Mouse (Mus musculus) liver, embryonic 13.5 days (tissue): ENCODE measurements around the gene Syt15. TPM values are rescaled to one million over a fixed set of nuclear protein-coding genes. Genes with fewer than 3 reads are reported as not detected.
A peak's percentile ranks its signal among the peaks of the same experiment; 100 is the strongest.

Source experiments
- ATAC-seq: fragments of 200-750 bp; cut with Nextera tagmentation; 2 replicates; pipeline ENCODE4 v1.8.0; 2017; ENCODE audit warnings: low read depth, mild to moderate bottlenecking, moderate number of reproducible peaks, moderate library complexity
- DNase-seq: peaks from one replicate; pipeline ENCODE4 v3.0.0; 2022
- H3K27ac ChIP-seq: fragments of 300-500 bp; sonication (generic); 2 replicates; pipeline ENCODE4 v1.5.1; 2015; ENCODE audit warnings: moderate library complexity, mild to moderate bottlenecking, inconsistent platforms
- H3K27me3 ChIP-seq: fragments of 300-500 bp; sonication (generic); 2 replicates; pipeline ENCODE4 v1.6.1; 2015; ENCODE audit warnings: mild to moderate bottlenecking, inconsistent platforms
- H3K36me3 ChIP-seq: fragments of 300-500 bp; sonication (generic); 2 replicates; pipeline ENCODE4 v1.6.1; 2015; ENCODE audit warnings: mild to moderate bottlenecking, inconsistent platforms
- H3K4me1 ChIP-seq: fragments of 300-500 bp; sonication (generic); replicated peaks from 2 replicates; pipeline ENCODE4 v1.6.1; 2015; ENCODE audit warnings: inconsistent platforms
- H3K4me2 ChIP-seq: fragments of 300-500 bp; sonication (generic); 2 replicates; pipeline ENCODE4 v1.6.1; 2015; ENCODE audit warnings: inconsistent platforms, mild to moderate bottlenecking, moderate library complexity
- H3K4me3 ChIP-seq: fragments of 300-500 bp; sonication (generic); replicated peaks from 2 replicates; pipeline ENCODE4 v1.5.1; 2015; ENCODE audit warnings: mild to moderate bottlenecking, inconsistent platforms
- H3K9ac ChIP-seq: fragments of 300-500 bp; sonication (generic); 2 replicates; pipeline ENCODE4 v1.6.1; 2015; ENCODE audit warnings: mild to moderate bottlenecking, inconsistent platforms
- H3K9me3 ChIP-seq: fragments of 300-500 bp; sonication (generic); replicated peaks from 2 replicates; pipeline ENCODE4 v1.6.1; 2016; ENCODE audit warnings: inconsistent platforms
- WGBS: fragments of 180-500 bp; shearing (Covaris S2); methylation state at CpG from one replicate; pipeline ENCODE4 v1.1.7; 2015; ENCODE audit not compliant: insufficient replicate concordance; 5-methylcytosine and 5-hydroxymethylcytosine counted together
- polyA plus RNA-seq: library from polyadenylated mRNA; unstranded; fragments of >200 nt; fragmentation: Nextera tagmentation; extraction: Ambion mirVana; gene quantifications from 2 replicates; pipeline ENCODE4 v1.2.1, GENCODE M21; 2015

The Syt15 gene
- polyA plus RNA-seq, 1 experiment from 2014 or later = 0.39 TPM

- H3K9ac ChIP-seq = no peak overlapping the region
- no peak for DNase-seq
- 0 out of 2 replicates have a peak, but pooled peaks cover 5% of the 10 kb centered on the region for H3K36me3 ChIP-seq
- WGBS = 73% methylated on average over 12 of the region's 12 CpGs
- no peak overlapping the region for H3K4me2 ChIP-seq
- no peak overlapping the region for H3K27ac ChIP-seq
- H3K9me3 ChIP-seq = no peaks in the 10 kb centered on the region
- no peaks in the 10 kb centered on the region for H3K4me1 ChIP-seq
- H3K4me3 ChIP-seq = no peak overlapping the region
- ATAC-seq = no peak
- H3K27me3 ChIP-seq = no peaks in the 10 kb centered on the region
Measured at GRCm38 (mm10) chr14:34227981-34228380, 8.6 kb downstream of the Syt15 start.

- WGBS = 65% methylated on average over 10 of the region's 10 CpGs
- H3K27ac ChIP-seq = no peak overlapping the region
Measured at GRCm38 (mm10) chr14:34228830-34229506, 9.6 kb downstream of the Syt15 start.

GRCm38 (mm10) chr14:34232340-34232739 lies 12.9 kb downstream of the Syt15 start:
- no peak overlapping the region for H3K4me2 ChIP-seq
- WGBS = 73% methylated on average over 7 of the region's 7 CpGs
- H3K9ac ChIP-seq = no peak overlapping the region
- ATAC-seq (no peak), DNase-seq (no peak)
- H3K9me3 ChIP-seq = no peaks in the 10 kb centered on the region
- no peak overlapping the region for H3K27ac ChIP-seq
- H3K36me3 ChIP-seq = peaks cover 8% of the 10 kb centered on the region; the same call in 1 of the 2 replicates
- H3K4me3 ChIP-seq = no peak overlapping the region
- no peaks in the 10 kb centered on the region for H3K27me3 ChIP-seq
- H3K4me1 ChIP-seq = peaks cover 5% of the 10 kb centered on the region; the same call in 1 of the 2 replicates

More at GRCm38 (mm10) chr14:34228830-34229506, 9.6 kb downstream of the Syt15 start:
- H3K4me2 ChIP-seq = no peak overlapping the region
- ATAC-seq (no peak), DNase-seq (no peak)
- H3K9me3 ChIP-seq = no peaks in the 10 kb centered on the region
- H3K27me3 ChIP-seq = no peaks in the 10 kb centered on the region
- H3K4me3 ChIP-seq = no peak overlapping the region
- no peak overlapping the region for H3K9ac ChIP-seq
- H3K4me1 ChIP-seq = no peaks in the 10 kb centered on the region
- H3K36me3 ChIP-seq = 0 out of 2 replicates have a peak, but pooled peaks cover 5% of the 10 kb centered on the region

GRCm38 (mm10) chr14:34232866-34233680 lies 13.7 kb downstream of the Syt15 start:
- 72% methylated on average over 9 of the region's 9 CpGs for WGBS
- peaks cover 11% of the 10 kb centered on the region; the same call in 1 of the 2 replicates for H3K36me3 ChIP-seq
- ATAC-seq = no peak
- DNase-seq = no peak
- H3K4me3 ChIP-seq = no peak overlapping the region
- no peak overlapping the region for H3K4me2 ChIP-seq
- H3K4me1 ChIP-seq = peaks cover 5% of the 10 kb centered on the region; the same call in 1 of the 2 replicates
- H3K9me3 ChIP-seq = no peaks in the 10 kb centered on the region
- H3K27ac ChIP-seq = no peak overlapping the region
- no peak overlapping the region for H3K9ac ChIP-seq
- H3K27me3 ChIP-seq = no peaks in the 10 kb centered on the region

GRCm38 (mm10) chr14:34233846-34234245 lies 14.5 kb downstream of the Syt15 start:
- no peaks in the 10 kb centered on the region for H3K9me3 ChIP-seq
- no peak overlapping the region for H3K9ac ChIP-seq
- no peak overlapping the region for H3K4me2 ChIP-seq
- 57% methylated on average over 4 of the region's 4 CpGs for WGBS
- no peak for ATAC-seq
- peaks cover 11% of the 10 kb centered on the region; the same call in 1 of the 2 replicates for H3K36me3 ChIP-seq
- no peak overlapping the region for H3K27ac ChIP-seq
- peaks cover 5% of the 10 kb centered on the region; the same call in 1 of the 2 replicates for H3K4me1 ChIP-seq
- H3K27me3 ChIP-seq = no peaks in the 10 kb centered on the region
- DNase-seq = no peak
- H3K4me3 ChIP-seq = no peak overlapping the region

- H3K27me3 ChIP-seq = no peaks in the 10 kb centered on the region
- H3K9ac ChIP-seq = no peak overlapping the region
- no peak overlapping the region for H3K4me3 ChIP-seq
- ATAC-seq (peak; percentile 90), DNase-seq (peak; percentile 42)
- no peaks in the 10 kb centered on the region for H3K9me3 ChIP-seq
- peaks cover 11% of the 10 kb centered on the region; the same call in 1 of the 2 replicates for H3K36me3 ChIP-seq
- no peak overlapping the region for H3K27ac ChIP-seq
- WGBS = 13% methylated on average over 16 of the region's 16 CpGs
- peaks cover 5% of the 10 kb centered on the region; the same call in 1 of the 2 replicates for H3K4me1 ChIP-seq
- peak overlapping the region; percentile 48 for H3K4me2 ChIP-seq
Measured at GRCm38 (mm10) chr14:34234630-34235380, 15.4 kb downstream of the Syt15 start.

GRCm38 (mm10) chr14:34240263-34240662 lies 20.9 kb downstream of the Syt15 start:
- Histone ChIP-seq H3K27ac (peak overlapping the region; percentile 71), H3K36me3 (peaks cover 6% of the 10 kb centered on the region; the same call in 1 of the 2 replicates), H3K4me2 (no peak overlapping the region), H3K9me3 (no peaks in the 10 kb centered on the region), H3K4me1 (peaks cover 9% of the 10 kb centered on the region; the same call in 1 of the 2 replicates), H3K4me3 (no peak overlapping the region), H3K9ac (no peak overlapping the region), H3K27me3 (no peaks in the 10 kb centered on the region)
- peak; percentile 2 for DNase-seq
- no peak for ATAC-seq
- WGBS = 22% methylated on average over 10 of the region's 10 CpGs

GRCm38 (mm10) chr14:34240676-34241075 lies 21.3 kb downstream of the Syt15 start:
- H3K4me2 ChIP-seq = no peak overlapping the region

GRCm38 (mm10) chr14:34252470-34253145 lies 33.2 kb downstream of the Syt15 start:
- Histone ChIP-seq H3K27me3 (no peaks in the 10 kb centered on the region), H3K27ac (peak overlapping the region; percentile 18; the same call in 1 of the 2 replicates), H3K4me1 (peaks cover 3% of the 10 kb centered on the region; the same call in 1 of the 2 replicates), H3K4me3 (no peak overlapping the region), H3K9me3 (no peaks in the 10 kb centered on the region), H3K4me2 (no peak overlapping the region), H3K36me3 (no peaks in the 10 kb centered on the region; the same call in 1 of the 2 replicates), H3K9ac (no peak overlapping the region)
- 67% methylated on average over 5 of the region's 6 CpGs for WGBS
- no peak for DNase-seq
- peak; percentile 51; the same call in 1 of the 2 replicates for ATAC-seq

More at GRCm38 (mm10) chr14:34240676-34241075, 21.3 kb downstream of the Syt15 start:
- no peaks in the 10 kb centered on the region for H3K9me3 ChIP-seq
- WGBS = 54% methylated on average over 6 of the region's 6 CpGs
- H3K4me3 ChIP-seq = no peak overlapping the region
- H3K27me3 ChIP-seq = no peaks in the 10 kb centered on the region
- peaks cover 9% of the 10 kb centered on the region; the same call in 1 of the 2 replicates for H3K4me1 ChIP-seq
- H3K9ac ChIP-seq = no peak overlapping the region
- H3K27ac ChIP-seq = no peak overlapping the region
- peaks cover 6% of the 10 kb centered on the region; the same call in 1 of the 2 replicates for H3K36me3 ChIP-seq
- ATAC-seq (peak; percentile 74), DNase-seq (no peak)

- H3K27me3 ChIP-seq = no peaks in the 10 kb centered on the region
- DNase-seq (no peak), ATAC-seq (no peak)
- H3K27ac ChIP-seq = peak overlapping the region; percentile 43; the same call in 1 of the 2 replicates
- no peak overlapping the region for H3K9ac ChIP-seq
- 65% methylated on average over 4 of the region's 4 CpGs for WGBS
- H3K4me1 ChIP-seq = peaks cover 3% of the 10 kb centered on the region; the same call in 1 of the 2 replicates
- H3K9me3 ChIP-seq = no peaks in the 10 kb centered on the region
- H3K4me3 ChIP-seq = no peak overlapping the region
- no peak overlapping the region for H3K4me2 ChIP-seq
- no peaks in the 10 kb centered on the region; the same call in 1 of the 2 replicates for H3K36me3 ChIP-seq
Measured at GRCm38 (mm10) chr14:34253261-34253660, 33.9 kb downstream of the Syt15 start.
